Mouse (Mus musculus) lung, embryonic 15.5 days (tissue): Measurements from ENCODE around the gene Mcemp1. TPM values are rescaled to one million over a fixed set of nuclear protein-coding genes. Genes with fewer than 3 reads are reported as not detected.

Experiments used
- ATAC-seq: fragments of 200-750 bp; cut with Nextera tagmentation; 2 replicates; pipeline ENCODE4 v1.8.0; 2017; ENCODE audit warnings: moderate number of reproducible peaks, borderline replicate concordance; ENCODE audit not compliant: low FRiP score, low TSS enrichment; ENCODE audit errors: extremely low read depth
- H3K27ac ChIP-seq: fragments of 300-500 bp; sonication (generic); 2 replicates; pipeline ENCODE4 v1.5.1; 2015; ENCODE audit warnings: moderate library complexity, mild to moderate bottlenecking, inconsistent platforms
- H3K27me3 ChIP-seq: fragments of 300-500 bp; sonication (generic); 2 replicates; pipeline ENCODE4 v1.6.1; 2015; ENCODE audit warnings: inconsistent platforms
- H3K36me3 ChIP-seq: fragments of 300-500 bp; sonication (generic); 2 replicates; pipeline ENCODE4 v1.6.1; 2015; ENCODE audit warnings: inconsistent platforms
- H3K4me1 ChIP-seq: fragments of 300-500 bp; sonication (generic); 2 replicates; pipeline ENCODE4 v1.6.1; 2015; ENCODE audit warnings: inconsistent platforms
- H3K4me2 ChIP-seq: fragments of 300-500 bp; sonication (generic); 2 replicates; pipeline ENCODE4 v1.6.1; 2015; ENCODE audit warnings: inconsistent platforms, mild to moderate bottlenecking, moderate library complexity
- H3K4me3 ChIP-seq: fragments of 300-500 bp; sonication (generic); 2 replicates; pipeline ENCODE4 v1.5.1; 2015; ENCODE audit warnings: mild to moderate bottlenecking, inconsistent platforms
- H3K9ac ChIP-seq: fragments of 300-500 bp; sonication (generic); 2 replicates; pipeline ENCODE4 v1.6.1; 2015; ENCODE audit warnings: inconsistent platforms
- H3K9me3 ChIP-seq: fragments of 300-500 bp; sonication (generic); 2 replicates; pipeline ENCODE4 v1.6.1; 2016; ENCODE audit warnings: inconsistent platforms
- WGBS: fragments of 180-500 bp; shearing (Covaris S2); methylation state at CpG from one replicate; pipeline ENCODE4 v1.1.7; 2015; 5-methylcytosine and 5-hydroxymethylcytosine counted together
- polyA plus RNA-seq: library from polyadenylated mRNA; unstranded; fragments of >200 nt; fragmentation: Nextera tagmentation; extraction: Ambion mirVana; gene quantifications from 2 replicates; pipeline ENCODE4 v1.2.1, GENCODE M21; 2015

Mcemp1 gene
- polyA plus RNA-seq, 1 experiment from 2014 or later, result 2.0 TPM

GRCm38 (mm10) chr8:3676131-3676992 is 10.8 kb downstream of the Mcemp1 start, which contains the start of gene Trappc5:
Gene Trappc5, plus strand, starts transcription at chr8:3676299.
- under 1% methylated on average over 61 of the region's 61 CpGs for WGBS
- Histone ChIP-seq H3K4me2 (peak within 1 kb of the TSS; percentile 71), H3K36me3 (peaks cover 26% of the 10 kb centered on the region), H3K9ac (peak within 1 kb of the TSS; percentile 95), H3K4me3 (peak within 1 kb of the TSS; percentile 84), H3K4me1 (peaks cover 37% of the 10 kb centered on the region), H3K27ac (peak within 1 kb of the TSS; percentile 94), H3K27me3 (no peaks in the 10 kb centered on the region), H3K9me3 (no peaks in the 10 kb centered on the region)
- ATAC-seq, result peak; percentile 82

GRCm38 (mm10) chr8:3676993-3677579 is 11.5 kb downstream of the Mcemp1 start:
- Histone ChIP-seq H3K4me3 (peak overlapping the region; percentile 84), H3K27ac (peak overlapping the region; percentile 94), H3K4me1 (peaks cover 37% of the 10 kb centered on the region), H3K9me3 (no peaks in the 10 kb centered on the region), H3K4me2 (peak overlapping the region; percentile 71), H3K27me3 (no peaks in the 10 kb centered on the region), H3K36me3 (peaks cover 31% of the 10 kb centered on the region), H3K9ac (peak overlapping the region; percentile 95)
- ATAC-seq, result no peak
- 2% methylated on average over 15 of the region's 15 CpGs for WGBS

GRCm38 (mm10) chr8:3678831-3679230 is 13.3 kb downstream of the Mcemp1 start:
- Histone ChIP-seq H3K4me3 (no peak overlapping the region), H3K9me3 (no peaks in the 10 kb centered on the region), H3K36me3 (peaks cover 31% of the 10 kb centered on the region), H3K4me1 (peaks cover 31% of the 10 kb centered on the region), H3K27ac (no peak overlapping the region), H3K9ac (no peak overlapping the region), H3K27me3 (no peaks in the 10 kb centered on the region), H3K4me2 (no peak overlapping the region)
- WGBS, result 94% methylated on average over 23 of the region's 23 CpGs
- no peak for ATAC-seq

- H3K4me2 ChIP-seq, result no peak overlapping the region
- no peaks in the 10 kb centered on the region for H3K27me3 ChIP-seq
- H3K27ac ChIP-seq, result no peak overlapping the region
- no peak overlapping the region for H3K4me3 ChIP-seq
- ATAC-seq, result no peak
- peaks cover 31% of the 10 kb centered on the region for H3K4me1 ChIP-seq
- H3K9me3 ChIP-seq, result no peaks in the 10 kb centered on the region
- peaks cover 31% of the 10 kb centered on the region for H3K36me3 ChIP-seq
- H3K9ac ChIP-seq, result no peak overlapping the region
- 94% methylated on average over 23 of the region's 23 CpGs for WGBS
Observed at GRCm38 (mm10) chr8:3679236-3679635, 13.7 kb downstream of the Mcemp1 start.

- ATAC-seq, result no peak
Observed at GRCm38 (mm10) chr8:3679656-3680055, 14.1 kb downstream of the Mcemp1 start.

GRCm38 (mm10) chr8:3682435-3682834 is 16.9 kb downstream of the Mcemp1 start:
- Histone ChIP-seq H3K9ac (no peak overlapping the region), H3K36me3 (peaks cover 31% of the 10 kb centered on the region), H3K27me3 (no peaks in the 10 kb centered on the region), H3K27ac (no peak overlapping the region), H3K9me3 (no peaks in the 10 kb centered on the region), H3K4me2 (no peak overlapping the region), H3K4me3 (no peak overlapping the region), H3K4me1 (peaks cover 22% of the 10 kb centered on the region)
- 92% methylated on average over 5 of the region's 5 CpGs for WGBS
- ATAC-seq, result no peak

More at GRCm38 (mm10) chr8:3679656-3680055, 14.1 kb downstream of the Mcemp1 start:
- Histone ChIP-seq H3K4me3 (no peak overlapping the region), H3K4me2 (no peak overlapping the region), H3K4me1 (peaks cover 31% of the 10 kb centered on the region), H3K9me3 (no peaks in the 10 kb centered on the region), H3K36me3 (peaks cover 31% of the 10 kb centered on the region), H3K27me3 (no peaks in the 10 kb centered on the region), H3K9ac (no peak overlapping the region), H3K27ac (no peak overlapping the region)
- 76% methylated on average over 5 of the region's 5 CpGs for WGBS

GRCm38 (mm10) chr8:3683408-3684176 is 18.0 kb downstream of the Mcemp1 start:
- peaks cover 11% of the 10 kb centered on the region; the same call in 1 of the 2 replicates for H3K4me1 ChIP-seq
- 56% methylated on average over 6 of the region's 6 CpGs for WGBS
- peaks cover 31% of the 10 kb centered on the region for H3K36me3 ChIP-seq
- no peak for ATAC-seq
- no peak overlapping the region for H3K27ac ChIP-seq
- no peak overlapping the region for H3K4me3 ChIP-seq
- no peak overlapping the region for H3K4me2 ChIP-seq
- no peaks in the 10 kb centered on the region for H3K27me3 ChIP-seq
- H3K9ac ChIP-seq, result no peak overlapping the region
- H3K9me3 ChIP-seq, result no peaks in the 10 kb centered on the region

- no peak for ATAC-seq
- Histone ChIP-seq H3K4me2 (no peak overlapping the region), H3K36me3 (peaks cover 23% of the 10 kb centered on the region), H3K9me3 (no peaks in the 10 kb centered on the region), H3K4me3 (no peak overlapping the region), H3K4me1 (peaks cover 8% of the 10 kb centered on the region; the same call in 1 of the 2 replicates), H3K27ac (no peak overlapping the region), H3K9ac (no peak overlapping the region), H3K27me3 (no peaks in the 10 kb centered on the region)
Observed at GRCm38 (mm10) chr8:3684530-3684929, 19.0 kb downstream of the Mcemp1 start.

GRCm38 (mm10) chr8:3685422-3685821 is 19.9 kb downstream of the Mcemp1 start:
- Histone ChIP-seq H3K9me3 (no peaks in the 10 kb centered on the region), H3K27ac (no peak overlapping the region), H3K27me3 (no peaks in the 10 kb centered on the region), H3K4me3 (no peak overlapping the region), H3K36me3 (peaks cover 14% of the 10 kb centered on the region), H3K4me2 (no peak overlapping the region), H3K4me1 (no peaks in the 10 kb centered on the region), H3K9ac (no peak overlapping the region)
- no peak for ATAC-seq
- WGBS, result 60% methylated on average over 5 of the region's 5 CpGs

GRCm38 (mm10) chr8:3687537-3687936 is 22.0 kb downstream of the Mcemp1 start:
- 73% methylated on average over 6 of the region's 6 CpGs for WGBS
- Histone ChIP-seq H3K27me3 (no peaks in the 10 kb centered on the region), H3K9ac (no peak overlapping the region), H3K4me3 (no peak overlapping the region), H3K4me2 (no peak overlapping the region), H3K27ac (no peak overlapping the region), H3K36me3 (no peaks in the 10 kb centered on the region; the same call in 1 of the 2 replicates), H3K9me3 (no peaks in the 10 kb centered on the region), H3K4me1 (no peaks in the 10 kb centered on the region)
- ATAC-seq, result no peak

- H3K9me3 ChIP-seq, result no peaks in the 10 kb centered on the region
- H3K9ac ChIP-seq, result no peak overlapping the region
- no peaks in the 10 kb centered on the region for H3K36me3 ChIP-seq
- no peaks in the 10 kb centered on the region for H3K4me1 ChIP-seq
- ATAC-seq, result no peak; the same call in 1 of the 2 replicates
- H3K4me3 ChIP-seq, result no peak overlapping the region
- H3K27me3 ChIP-seq, result no peaks in the 10 kb centered on the region
- H3K4me2 ChIP-seq, result no peak overlapping the region
- 58% methylated on average over 3 of the region's 3 CpGs for WGBS
- H3K27ac ChIP-seq, result no peak overlapping the region
Observed at GRCm38 (mm10) chr8:3690774-3691173, 25.2 kb downstream of the Mcemp1 start.
